Mouse (Mus musculus) cerebellum, postnatal 10 days (tissue): ENCODE results near the gene Fkbp14.

ENCODE experiments used
- DNase-seq, 2 experiments: peaks; one replicate each; pipeline ENCODE4 v3.0.0; 2021; ENCODE audit warnings: mixed read lengths in 2 of 2

Gene Fkbp14

DNA sequence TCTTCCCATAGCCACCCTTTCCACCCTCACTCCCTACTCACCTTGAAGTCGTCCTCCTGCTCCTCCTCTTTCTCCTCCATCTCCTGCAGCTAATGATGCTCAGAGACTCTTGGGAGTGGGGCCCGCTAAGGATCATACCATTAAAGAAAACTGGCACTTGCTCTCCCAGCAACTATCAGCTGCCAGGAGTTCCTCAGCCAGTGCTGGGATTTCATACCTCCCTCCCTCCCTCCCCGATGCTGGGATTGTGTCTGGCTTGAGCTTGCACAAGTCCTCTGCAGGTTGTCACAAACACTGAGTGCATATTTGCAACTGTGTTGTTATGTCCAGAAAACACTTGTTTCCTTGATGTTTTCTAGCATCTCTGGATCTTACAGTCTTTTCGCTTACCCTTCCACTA lies at the start of gene Fkbp14:
Fkbp14 (minus strand) TSS at position 101 of the 400 bp plus-strand sequence.
- no peak for DNase-seq

DNA sequence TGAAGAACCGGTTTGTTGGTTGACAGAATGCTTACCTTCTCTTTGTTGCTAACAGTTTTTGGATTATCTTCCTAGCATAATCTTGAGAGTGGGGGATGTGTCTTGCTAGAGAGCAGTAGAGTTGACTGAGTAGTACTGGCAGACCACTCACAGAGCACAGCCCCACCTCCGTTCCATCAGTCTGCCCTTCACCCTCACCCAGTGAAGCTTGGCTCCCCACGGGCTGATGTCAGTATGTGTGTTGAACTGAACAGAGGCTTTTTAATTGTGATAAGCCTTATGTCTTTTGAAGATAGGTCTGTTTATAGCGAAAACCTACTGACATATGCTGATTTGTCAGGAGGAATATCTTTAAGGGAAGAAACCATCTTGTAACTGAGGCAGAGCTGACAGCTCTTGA lies 46.1 kb upstream of the Fkbp14 start:
- DNase-seq: no peak

DNA sequence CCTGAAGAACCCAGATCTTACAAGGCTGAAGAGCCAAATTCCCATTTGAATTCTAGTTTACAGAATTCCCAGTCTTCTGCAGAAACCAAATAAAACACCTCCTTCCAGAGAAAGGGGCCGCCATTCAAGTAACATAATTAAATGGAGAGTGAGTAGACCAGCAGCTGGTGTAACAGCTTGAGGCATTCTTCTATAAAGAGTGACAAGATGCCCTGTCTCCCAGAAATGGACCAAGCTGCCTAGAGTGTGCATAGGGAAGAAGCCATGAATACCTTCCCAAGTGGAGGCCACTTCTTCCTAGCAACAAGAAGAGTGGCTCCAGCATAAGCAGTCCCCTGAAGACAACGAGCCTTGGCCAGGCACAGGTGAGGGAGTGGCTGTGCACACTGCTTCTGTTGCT lies 44.8 kb upstream of the Fkbp14 start:
- no peak for DNase-seq

DNA sequence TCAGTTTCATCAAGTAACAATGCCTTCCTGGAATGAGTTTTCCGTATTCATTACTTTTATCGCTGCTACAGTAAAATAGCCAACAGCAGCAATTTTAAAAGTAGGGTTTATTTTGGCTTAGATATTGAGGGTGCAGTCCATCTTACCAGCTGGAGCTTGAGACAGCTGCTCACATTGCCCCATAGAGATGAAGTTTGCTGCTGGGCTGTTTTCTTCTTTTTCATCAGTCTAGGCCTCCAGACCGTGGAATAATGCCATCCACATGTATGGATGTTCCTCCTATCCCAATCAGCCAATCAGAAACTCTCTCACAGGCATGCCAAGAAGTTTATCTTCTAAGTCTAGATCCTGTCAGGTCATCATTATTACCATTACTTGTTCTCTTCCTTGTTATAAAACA lies 42.8 kb upstream of the Fkbp14 start:
- DNase-seq: no peak

DNA sequence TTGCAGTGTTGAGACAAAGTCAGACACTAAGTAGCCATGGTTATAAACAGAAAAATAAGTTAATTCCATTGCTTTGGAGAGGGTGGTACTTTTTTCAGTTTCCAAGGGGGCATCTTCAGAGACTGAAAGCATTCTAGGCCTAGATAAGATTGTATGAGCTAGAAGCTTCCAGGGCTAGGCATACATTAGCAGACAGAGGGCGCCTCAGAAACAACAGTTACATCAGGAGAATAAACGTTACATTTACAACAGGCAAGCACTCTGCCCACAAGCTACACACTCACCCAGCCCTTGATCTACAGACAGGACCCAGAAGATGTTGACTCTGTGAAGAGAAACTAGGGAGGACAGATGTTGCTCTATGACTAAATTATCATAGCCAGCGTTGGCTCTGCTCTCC lies 34.4 kb upstream of the Fkbp14 start:
- peak; percentile 43 to 45 for DNase-seq

DNA sequence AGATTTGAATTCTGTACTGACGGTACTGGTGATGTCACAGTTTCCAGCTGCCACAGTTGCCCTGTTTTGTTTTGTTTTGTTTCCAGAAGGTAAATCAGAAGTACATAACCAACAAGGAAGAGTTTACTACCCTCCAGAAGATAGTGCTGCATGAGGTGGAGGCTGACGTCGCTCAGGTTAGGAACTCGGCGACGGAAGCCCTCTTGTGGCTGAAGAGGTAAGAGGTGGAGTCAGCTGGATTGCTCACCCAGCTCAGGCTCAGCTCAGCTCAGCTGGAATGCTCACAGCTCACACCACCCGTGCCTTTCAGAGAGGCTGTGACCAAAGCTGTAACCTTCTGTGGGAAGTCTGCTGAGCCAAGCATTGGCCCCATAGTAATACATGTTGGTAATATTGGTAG lies 32.6 kb upstream of the Fkbp14 start:
- peak; percentile 41 to 47 for DNase-seq

DNA sequence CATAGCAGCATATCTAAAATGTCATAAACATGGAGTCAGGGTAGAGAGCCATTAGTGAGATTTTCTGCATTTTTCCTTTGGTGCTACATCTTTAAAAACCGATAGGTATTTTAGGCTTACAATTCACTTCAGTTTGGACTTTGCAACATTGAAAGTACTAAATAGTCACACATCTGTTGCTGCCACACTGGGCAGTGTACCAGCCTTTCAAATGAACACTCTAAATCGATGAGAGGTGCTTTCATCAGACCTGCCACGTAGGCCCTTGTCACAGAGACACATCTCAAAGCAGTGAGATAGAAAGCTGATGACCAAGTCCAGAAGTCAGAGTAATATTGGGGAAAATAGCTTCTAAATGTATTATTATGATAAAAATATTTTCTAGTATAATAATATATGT lies 31.3 kb upstream of the Fkbp14 start:
- no peak for DNase-seq

DNA sequence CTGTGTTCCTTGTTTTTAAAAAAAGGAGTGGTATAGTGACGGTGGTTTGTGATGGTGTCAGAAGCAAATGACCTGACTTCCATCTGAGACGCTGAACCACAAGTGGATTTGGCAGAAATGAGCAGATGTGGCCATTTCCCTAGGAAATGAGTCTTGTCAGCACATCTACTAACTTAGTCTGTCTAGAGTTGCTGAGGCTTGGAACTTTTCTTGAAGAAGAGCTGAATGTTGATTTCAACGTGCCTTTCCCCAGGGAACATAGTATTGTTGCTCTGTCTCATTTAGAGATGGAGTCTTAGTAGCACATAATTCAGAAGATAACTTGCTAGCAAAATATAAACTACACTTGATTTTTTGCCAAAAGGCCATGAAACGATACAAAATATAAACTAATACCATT lies 23.2 kb upstream of the Fkbp14 start:
- DNase-seq: no peak

DNA sequence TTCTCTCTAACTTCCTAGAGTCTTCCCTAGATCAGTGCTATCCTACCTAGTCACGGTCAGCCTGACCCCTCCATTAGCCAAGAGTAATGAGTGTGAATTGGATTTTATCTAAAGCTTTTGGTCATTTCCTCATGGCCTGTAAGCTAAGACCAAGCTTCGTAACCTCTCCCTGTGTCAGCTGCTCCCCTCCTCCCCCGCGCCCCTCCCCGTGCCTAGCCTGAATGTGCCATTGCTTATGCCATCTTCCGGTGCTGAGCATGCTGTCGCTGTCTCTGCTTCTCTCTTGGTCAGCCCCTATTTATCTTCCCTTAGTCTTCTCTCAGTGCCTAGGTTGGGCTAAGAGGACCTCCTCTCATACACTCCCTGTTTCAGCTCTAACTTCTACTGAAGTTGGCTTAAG lies 22.4 kb upstream of the Fkbp14 start:
- no peak for DNase-seq

DNA sequence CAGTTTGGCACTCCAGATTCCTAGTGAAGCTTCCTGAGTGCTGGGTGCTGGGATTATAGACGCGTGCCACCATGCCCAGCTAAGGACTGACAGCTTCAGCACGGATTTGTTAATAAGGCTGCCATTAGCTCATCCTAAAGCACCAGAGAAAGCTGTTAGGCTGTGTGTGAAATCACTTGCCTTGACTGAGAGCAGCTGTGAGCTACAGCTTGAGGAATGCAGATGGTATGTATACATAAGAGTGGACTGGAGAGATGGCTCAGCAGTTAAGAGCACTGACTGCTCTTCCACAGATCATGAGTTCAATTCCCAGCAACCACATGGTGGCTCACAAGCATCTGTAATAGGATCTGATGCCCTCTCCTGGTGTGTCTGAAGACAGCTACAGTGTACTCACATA lies 20.3 kb upstream of the Fkbp14 start:
- DNase-seq: no peak

DNA sequence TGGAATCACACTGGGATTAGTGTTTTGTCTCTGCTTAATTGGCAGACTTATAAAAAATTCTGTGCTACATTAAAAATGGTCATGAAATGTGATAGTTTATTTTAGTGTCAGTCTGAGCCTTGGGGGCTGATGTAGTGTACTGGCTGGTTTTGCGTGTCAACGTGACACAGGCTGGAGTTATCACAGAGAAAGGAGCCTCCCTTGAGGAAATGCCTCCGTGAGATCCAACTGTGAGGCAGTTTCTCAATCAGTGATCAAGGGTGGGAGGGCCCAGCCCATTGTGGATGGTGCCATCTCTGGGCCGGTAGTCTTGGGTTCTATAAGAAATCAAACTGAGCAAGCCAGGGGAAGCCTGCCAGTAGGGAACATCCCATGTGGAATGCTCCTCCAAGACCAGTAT lies 9.1 kb upstream of the Fkbp14 start:
- DNase-seq: no peak

DNA sequence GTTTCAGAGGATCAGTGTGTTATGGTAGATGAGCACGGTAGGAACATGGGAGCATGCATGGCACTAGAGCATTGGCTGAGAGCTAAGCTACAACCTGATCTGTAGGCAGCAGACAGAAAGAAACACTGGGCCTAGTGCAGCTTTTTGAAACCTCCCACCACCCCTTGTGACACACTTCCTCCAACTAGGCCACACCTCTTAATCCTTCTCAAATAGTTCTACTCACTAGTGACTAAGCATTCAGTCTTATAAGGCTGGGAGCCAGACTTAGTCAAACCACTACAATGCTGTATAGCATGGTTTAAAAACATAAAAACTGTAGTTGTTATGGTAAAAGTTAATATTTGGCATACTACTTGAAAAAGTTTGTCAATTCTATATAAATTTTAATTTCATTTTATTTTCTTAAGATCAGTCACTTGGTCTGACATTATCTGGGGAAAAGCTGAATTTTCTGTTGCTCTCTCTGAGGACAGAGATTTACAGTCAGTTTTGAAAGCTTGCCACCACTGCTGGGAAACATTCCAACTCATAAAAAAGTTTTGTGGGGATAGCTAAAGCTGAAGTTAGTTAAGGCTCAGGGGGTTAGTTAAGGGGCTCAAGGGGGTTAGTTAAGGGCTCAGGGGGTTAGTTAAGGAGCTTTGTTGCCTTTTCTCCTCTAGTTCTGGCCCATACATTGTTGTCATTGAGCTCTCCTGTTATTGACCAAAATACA lies 7.0 kb upstream of the Fkbp14 start:
- no peak for DNase-seq

DNA sequence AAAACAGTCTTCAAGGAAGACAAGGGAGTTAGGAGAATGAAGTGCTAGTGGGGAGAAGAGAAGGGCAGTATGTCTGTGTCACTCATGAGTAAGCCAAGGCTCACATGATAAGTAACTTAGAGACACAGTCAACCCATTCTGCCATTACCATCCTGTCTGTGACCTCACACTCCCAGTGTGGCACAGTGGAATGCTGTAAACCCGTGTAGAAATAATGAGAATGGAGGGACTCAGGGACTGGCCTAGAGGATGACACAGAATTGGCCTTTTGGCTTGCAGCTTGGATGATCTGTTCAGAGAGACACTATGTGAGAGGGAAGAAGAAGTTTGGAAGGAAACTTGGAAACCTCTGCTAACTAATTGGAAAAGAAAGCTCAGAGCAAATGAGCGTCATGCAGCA lies 5.8 kb upstream of the Fkbp14 start:
- no peak for DNase-seq

DNA sequence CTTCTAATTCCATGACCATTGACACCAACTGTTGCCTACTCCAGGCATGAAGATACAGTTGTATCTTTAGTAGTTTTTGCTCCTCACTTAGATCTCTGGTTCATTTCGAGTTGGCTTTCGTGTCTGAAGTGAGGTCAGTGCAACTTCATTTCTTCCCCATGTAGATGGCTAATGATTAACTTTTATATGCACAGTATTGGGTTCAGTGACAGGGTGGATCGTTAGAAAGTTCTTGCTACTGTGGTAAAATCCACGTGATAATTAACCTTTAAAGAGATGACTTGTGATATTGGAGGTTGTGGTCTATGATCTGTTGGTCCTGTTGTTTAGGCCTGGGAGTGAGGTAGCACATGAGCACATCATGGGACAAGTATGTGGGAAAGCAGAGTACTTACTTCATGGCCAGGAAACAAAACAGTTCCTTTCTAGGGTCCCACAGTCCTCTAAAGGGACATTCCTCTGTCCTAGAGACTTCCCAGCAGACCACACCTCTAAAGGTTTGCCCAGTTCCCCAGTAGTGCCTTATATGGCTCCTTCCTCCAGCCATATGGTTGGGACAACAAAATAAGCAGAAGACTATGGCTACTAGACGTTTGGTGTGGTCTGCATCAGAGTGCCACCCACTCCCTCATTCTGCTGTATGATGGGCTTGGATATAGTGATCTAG lies 3.7 kb upstream of the Fkbp14 start:
- no peak for DNase-seq

DNA sequence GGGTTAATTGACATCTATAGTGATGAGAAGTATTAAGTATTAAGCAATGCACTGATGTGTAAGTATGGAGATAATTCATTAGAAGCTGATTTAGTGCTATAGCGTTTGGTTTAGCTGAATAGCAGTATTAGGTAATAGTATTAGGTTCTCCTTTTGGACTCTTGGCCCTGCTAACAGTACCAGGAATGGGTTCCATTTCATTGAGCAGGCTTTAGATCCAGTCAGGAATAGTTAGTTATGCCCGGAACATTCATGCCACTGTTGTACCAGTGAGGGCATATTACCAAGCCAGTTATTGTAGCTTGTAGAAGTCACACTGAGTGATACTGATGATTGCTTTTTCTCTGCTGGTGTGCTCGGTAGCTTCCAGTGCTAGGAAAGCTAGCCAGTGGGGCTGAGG lies 603 bp upstream of the Fkbp14 start:
- DNase-seq: no peak

DNA sequence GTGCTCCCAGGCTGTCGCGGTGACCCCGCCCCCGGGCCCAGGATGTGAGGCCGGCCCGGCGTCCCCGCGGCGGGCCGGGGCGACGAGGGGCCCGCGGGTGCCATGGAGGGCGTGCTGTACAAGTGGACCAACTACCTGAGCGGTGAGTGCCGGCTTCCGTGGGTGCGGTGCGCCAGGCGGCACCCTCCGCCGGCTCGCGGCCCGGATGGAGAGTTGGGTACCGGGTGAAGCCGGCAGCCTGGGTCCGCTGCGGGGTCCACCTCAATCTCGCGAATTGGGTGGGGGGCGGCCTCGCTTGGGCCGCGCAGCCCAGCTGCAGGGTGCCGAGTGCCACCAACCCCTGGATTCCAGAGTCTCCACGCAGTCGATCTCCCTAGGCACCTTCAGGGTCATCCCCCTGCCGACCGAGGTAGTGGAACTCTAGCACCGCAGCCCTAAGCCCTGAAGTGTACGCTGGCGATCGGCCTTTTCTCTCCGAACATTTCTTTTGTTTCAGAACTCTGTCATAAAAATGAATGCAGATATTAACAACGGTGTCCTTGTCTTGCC lies 1.7 kb downstream of the Fkbp14 start:
- DNase-seq: no peak

DNA sequence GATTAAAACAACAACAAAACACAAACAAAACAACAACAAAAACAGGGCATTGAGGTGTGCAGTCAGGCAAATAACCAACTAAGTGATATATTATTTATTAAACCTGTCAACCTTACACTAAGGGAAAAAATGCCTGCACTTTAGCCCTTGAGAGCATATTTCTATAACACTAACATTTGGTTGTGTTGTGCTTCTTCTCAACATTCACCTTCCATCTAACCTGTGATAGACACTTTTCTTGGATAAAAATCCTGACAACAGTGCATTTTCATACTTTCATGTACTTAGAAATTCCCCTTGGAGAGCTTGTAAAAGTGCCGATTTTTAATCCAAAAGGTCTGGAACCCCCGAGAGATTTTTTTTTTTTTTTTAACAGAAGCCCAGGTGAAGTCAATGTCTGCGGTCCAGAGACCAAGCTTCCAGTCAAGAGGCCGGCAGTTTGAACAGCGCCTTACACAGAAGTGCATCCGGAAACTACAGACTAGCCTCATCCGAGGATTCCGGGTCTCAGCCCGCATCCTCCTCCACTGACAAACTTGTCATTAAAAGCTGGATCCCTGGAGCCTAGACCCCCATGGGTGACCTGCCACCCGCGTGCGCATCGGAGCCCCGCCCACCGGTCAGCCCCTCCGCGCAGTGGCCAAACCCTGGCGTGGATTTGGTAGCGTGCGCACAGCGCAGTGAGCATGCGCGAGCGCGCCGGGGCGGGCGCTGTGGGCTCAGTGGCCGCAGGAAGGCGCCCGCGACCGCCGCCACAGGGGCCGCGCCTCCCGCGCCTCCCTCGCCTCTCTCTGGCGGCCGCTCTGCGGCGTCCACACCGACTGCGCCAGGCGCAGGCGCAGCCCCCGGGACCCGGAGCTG lies 2.4 kb downstream of the Fkbp14 start, which contains the start of gene Plekha8:
Plekha8 (plus strand) TSS at position 643 of the 861 bp plus-strand sequence.
- peak; percentile 95 to 97 for DNase-seq

DNA sequence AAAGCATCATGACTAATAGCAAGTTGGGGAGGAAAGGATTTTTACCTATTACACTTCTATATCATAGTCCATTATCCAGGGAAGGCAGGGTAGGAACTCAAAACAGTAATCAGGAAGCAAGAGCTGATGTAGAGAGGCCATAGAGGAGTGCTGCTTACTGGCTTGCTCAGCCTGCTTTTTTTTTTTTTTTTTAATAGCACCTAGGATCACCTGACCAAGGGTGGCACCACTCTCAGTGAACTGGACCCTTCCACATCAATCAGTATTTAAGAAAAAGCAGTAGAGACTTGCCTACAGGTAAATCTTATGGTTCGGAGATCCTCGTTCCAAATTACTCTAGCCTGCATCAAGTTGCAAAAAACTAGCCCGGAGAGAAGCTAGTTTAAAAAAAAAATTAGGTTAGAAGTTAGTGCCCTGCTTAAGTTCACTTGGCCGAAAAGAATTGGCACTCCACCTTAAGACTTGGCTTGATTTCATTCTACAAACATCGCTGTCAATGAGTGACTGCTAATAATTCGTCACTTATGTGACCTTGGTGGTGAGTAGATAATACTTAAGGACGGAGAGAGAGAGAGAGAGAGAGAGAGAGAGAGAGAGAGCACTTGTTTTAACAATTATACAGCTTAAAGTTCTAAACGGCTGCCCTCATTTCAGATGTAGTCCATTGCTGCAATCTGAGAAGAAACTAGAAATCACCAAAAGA lies 3.2 kb downstream of the Fkbp14 start:
- DNase-seq: no peak

DNA sequence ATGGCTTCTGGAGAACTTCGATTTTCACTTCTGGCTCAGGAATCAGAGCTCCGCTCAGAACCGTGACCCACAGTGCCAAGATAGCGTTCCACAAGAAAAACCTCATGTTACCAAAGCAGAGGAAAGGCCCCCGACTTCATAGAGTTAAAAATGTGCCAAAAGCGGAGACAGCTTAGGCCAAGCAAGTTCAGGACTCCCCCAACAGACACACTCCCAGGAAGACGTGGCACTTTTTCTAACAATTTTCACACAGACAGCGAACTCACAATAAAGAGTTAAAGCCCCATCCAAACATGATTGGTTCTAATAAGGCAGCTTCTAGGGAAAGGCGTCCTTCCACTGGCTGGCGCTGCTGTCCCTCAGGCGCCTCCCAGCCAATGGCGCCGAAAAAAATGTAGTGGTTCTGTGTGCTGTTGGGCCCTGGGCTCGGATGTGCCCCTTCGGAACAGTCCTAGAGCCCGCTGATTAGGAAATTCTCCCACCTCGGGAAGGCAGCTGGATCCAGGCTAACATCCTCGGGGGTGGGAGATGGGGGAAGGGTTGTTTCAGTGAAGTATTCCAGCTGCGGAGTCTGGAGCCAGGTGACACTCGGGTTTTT lies 4.1 kb downstream of the Fkbp14 start:
- DNase-seq: peak; percentile 95 to 96

DNA sequence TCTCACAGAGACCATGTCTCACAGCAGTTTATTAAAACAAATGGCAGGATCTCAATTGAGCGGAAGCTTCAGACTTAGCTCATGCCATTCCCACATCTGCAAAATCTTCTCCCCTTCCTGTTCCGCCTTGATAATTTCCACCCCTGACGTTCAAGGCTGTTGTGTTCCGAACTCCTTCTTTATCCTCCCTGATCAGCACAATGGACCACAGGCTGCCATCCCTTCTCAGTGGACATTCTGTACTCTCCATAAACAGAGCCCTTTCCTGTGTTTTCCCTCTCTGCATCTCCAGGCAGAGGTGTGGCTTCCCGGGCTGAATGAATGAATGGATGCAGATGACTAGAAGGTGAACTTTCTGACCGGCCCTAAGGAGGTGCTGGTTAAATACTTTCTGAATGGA lies 5.3 kb downstream of the Fkbp14 start:
- no peak for DNase-seq

DNA sequence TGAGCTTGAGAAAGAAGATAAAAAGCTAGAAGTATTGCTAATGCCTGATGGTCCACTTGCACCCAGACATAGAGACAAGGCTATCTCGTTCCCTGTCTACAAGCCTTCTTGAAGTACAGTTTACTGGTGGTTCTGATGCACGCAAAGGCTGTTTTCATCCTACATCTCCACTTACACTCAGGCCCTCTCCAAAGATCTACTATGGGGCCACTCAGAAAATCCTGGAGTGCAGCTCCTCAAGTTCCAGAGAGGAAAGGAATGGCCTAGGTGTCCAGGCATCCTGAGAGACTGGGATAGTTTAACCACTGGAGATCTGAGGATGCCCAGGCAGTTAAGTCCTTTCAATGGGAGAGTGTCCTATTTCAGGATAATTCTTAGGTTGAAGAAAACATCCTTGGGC lies 6.4 kb downstream of the Fkbp14 start:
- DNase-seq: no peak

DNA sequence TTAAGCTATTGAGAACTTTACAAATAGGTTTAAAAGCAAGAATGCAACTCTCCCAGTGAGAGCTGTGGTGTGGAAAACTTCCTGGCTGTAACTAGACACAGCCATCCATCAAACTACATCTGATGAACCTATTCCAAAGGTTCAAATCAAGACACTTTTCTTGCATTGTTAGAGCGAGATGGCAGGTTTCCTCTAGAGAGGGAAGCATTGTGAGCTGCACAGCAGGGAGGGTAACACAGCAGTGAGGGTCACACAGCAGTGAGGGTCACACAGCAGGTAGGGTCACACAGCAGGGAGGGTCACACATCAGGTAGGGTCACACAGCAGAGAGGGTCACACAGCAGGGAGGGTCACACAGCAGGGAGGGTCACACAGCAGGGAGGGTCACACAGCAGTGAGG lies 8.9 kb downstream of the Fkbp14 start:
- no peak for DNase-seq
